Mouse (Mus musculus) right cerebral cortex, postnatal 25 days (tissue): ENCODE results near the gene Aldh9a1.
A peak's percentile ranks its signal among the peaks of the same experiment; 100 is the strongest.
"Not testable (repeated sequence)": the region's sequence is repeated elsewhere in the genome, so short reads cannot be mapped to it uniquely, and the experiment has no call there.

Source experiments
- DNase-seq: peaks from one replicate; pipeline ENCODE4 v3.0.0; 2022

Aldh9a1 gene

GRCm38 (mm10) chr1:167349815-167350596 is at the start of gene Aldh9a1:
Gene Aldh9a1, plus strand, starts transcription at chr1:167349991.
- peak; percentile 80 for DNase-seq

DNA sequence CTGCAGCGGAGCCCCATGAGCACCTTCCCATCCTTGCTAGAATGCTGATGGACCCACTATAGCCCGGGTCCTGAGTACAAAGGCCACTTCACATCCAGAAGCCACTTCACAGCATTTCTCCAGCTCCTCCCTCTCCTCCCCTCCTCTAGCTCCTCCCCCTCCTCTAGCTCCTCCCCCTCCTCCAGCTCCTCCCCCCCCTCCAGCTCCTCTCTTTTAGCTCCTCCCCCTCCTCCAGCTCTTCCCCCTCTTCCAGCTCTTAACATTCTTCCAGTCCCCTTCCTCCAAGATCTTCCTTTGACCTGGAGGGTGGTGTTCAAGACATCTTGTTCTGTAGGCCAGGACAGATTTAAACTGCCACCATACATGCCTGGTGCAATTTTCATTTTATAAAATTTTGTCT is 49.7 kb upstream of the Aldh9a1 start:
- DNase-seq = no peak

DNA sequence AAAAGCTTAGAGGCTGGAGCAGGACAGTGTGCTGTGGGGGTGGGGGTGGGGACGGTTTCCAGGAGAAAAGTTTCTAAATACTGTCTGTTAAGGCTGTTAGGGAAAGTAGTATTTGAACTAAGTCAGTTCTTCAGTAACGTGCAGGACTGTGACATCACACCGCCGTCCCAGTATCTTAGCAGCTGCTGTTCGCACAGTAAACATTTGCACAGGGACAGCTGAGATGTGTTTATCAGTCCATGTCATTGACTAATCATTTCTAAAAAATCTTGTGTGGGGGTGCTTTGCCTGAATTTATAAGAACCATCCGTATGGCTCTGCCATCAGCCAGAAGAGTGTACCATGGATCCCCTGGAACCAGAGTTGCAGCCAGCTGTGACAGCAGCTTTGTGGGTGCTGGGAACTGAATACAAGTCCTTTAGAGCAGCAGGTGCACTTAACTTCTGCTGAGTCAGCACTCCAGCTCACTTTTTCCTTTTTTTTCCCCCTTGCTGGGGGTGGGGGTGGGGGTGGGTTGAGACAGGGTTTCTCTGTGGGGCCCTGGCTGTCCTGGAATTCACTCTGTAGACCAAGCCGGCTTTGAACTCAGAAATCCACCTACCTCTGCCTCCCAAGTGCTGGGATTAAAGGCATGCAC is 44.2 kb upstream of the Aldh9a1 start:
- no peak for DNase-seq

DNA sequence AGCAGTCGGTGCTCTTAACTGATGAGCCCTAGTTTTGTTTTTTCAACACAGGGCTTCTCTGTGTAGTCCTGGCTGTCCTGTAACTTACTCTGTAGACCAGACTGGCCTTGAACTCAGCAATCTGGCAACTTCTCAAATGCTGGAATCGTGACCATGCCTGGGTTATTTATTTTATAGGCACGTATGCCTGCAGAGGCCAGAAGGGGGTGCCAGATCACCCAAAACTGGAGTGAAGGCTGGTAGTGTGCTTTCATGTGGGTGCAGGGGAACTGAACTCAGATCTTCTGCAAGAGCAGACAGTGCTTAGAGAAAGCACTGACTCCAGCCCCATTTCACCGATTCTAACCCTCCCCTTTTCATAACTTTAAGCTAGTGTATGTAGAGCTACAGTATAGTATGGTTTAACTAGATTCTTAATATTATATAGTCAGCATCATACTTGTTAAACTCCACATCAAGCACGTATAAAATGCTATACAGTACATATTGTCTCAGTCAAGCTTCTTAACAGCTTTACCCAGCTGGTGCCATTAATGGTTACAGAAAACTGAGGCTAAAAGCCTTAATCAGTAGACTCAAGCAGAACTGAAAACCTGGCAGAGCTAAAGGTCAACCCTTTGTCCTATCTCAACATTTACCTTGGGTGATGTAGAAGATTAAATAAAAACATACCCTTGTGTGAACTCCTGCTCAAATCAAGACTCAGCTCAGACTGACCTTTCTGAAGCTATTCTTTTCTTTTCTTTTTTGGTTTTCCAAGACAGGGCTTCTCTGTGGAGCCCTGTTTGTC is 43.1 kb upstream of the Aldh9a1 start:
- peak; percentile 23 for DNase-seq

GRCm38 (mm10) chr1:167307674-167308073 is 42.1 kb upstream of the Aldh9a1 start:
- DNase-seq = no peak

- DNase-seq = peak; percentile 98
Observed at GRCm38 (mm10) chr1:167308261-167309054, 41.3 kb upstream of the Aldh9a1 start, which contains the start of gene Tmco1. Gene Tmco1, plus strand, starts transcription at chr1:167308378.

DNA sequence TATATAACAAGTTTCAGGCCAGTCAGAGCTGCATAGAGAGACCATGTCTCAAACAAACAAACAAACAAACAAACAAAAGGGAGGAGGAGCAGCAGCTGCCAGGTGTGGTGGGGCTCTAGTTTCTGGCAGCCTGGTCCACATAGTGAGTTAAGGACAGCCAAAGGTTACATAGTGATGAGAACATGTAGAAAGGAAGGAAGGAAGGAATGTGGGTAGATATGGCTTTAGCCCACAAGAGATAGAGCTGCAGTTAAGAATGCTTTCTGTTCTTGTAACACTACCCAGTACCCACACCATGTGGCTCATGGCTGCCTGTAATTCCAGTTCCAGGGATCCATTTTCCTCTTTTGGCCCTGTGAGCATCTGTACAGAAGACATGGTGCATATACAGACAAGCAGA is 37.4 kb upstream of the Aldh9a1 start:
- no peak for DNase-seq

DNA sequence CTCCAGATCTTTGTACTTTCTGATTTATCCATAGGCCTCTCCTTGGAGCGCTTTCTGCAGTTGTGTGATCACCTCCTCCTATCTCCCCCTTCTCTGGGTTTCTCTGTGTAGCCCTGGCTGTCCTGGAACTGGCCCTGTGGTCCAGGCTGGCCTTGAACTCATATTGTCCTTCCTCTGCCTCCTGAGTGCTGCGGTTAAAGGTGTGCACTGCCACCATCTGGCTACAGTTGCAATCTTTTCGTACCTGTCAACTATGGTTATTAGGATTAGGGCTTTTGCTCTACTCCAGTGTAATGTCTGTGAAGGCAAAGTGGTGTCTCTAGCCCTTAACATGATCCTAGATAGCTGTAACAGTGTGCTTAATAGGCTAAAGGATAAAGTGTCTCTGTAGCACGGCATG is 36.6 kb upstream of the Aldh9a1 start:
- DNase-seq = no peak

GRCm38 (mm10) chr1:167321691-167322090 is 28.1 kb upstream of the Aldh9a1 start:
- DNase-seq = no peak

GRCm38 (mm10) chr1:167328776-167329175 is 21.0 kb upstream of the Aldh9a1 start:
- DNase-seq = no peak

- no peak for DNase-seq
Observed at GRCm38 (mm10) chr1:167331106-167331505, 18.7 kb upstream of the Aldh9a1 start.

- DNase-seq = no peak
Observed at GRCm38 (mm10) chr1:167336398-167336797, 13.4 kb upstream of the Aldh9a1 start.

GRCm38 (mm10) chr1:167337463-167338095 is 12.2 kb upstream of the Aldh9a1 start:
- peak; percentile 86 for DNase-seq

DNA sequence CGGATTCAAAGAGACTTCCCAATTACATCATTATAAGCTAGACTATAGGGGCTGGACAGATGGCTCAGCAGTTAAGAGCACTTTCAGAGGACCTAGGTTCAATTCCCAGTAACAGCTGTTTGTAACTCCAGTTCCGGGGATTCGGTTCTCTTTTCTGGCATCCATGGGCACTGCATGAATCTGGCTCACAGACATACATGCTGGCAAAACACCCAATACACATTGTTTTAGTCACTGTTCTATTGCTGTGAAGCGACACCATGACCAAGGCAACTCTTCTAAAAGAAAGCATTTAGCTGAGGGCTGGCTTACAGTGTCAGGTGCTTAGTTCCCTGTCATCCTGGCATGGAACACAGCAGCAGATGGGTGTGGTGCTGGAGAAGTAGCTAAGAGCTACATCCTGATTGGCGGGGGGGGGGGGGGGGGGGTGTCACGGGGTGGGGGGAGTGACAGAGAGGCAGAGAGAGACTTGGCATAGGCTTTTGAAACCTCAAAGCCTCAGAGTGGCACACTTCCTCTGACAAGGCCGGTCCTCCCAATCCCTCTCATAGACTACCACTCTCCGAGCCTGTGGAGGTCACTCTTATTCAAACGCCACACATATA is 10.5 kb upstream of the Aldh9a1 start:
- no peak for DNase-seq

- DNase-seq = no peak
Observed at GRCm38 (mm10) chr1:167340111-167340787, 9.5 kb upstream of the Aldh9a1 start.

- no peak for DNase-seq
Observed at GRCm38 (mm10) chr1:167340910-167341528, 8.8 kb upstream of the Aldh9a1 start.

DNA sequence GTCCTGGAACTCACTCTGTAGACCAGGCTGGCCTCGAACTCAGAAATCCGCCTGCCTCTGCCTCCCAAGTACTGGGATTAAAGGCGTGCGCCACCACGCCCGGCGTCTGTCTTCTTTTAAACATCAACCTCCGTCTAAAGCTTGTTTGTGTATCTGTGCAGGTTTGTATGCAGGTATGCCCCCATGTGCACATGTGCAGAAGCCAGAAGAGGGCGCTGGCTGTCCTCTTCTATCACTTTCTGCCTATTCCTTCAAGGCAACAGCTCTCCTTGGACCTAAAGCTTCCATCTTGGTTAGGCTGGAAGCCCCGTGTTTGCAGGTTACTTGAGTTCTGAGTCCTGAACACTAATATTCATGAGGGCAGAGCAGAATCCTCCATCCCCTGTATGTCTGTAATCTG is 7.0 kb upstream of the Aldh9a1 start:
- no peak for DNase-seq

GRCm38 (mm10) chr1:167345994-167346520 is 3.7 kb upstream of the Aldh9a1 start:
- not testable (repeated sequence) for DNase-seq

DNA sequence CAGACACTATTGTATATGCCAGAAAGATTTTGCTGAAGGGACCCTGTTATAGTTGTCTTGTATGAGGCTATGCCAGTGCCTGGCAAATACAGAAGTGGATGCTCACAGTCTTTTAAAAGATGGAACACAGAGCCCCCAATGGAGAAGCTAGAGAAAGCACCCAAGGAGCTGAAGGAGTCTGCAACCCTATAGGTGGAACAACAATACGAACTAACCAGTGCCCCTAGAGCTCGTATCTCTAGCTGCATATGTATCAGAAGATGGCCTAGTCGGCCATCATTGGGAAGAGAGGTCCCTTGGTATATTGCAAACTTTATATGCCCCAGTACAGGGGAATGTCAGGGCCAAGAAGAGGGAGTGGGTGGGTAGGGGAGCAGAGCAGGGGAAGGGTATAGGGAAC is 585 bp upstream of the Aldh9a1 start:
- not testable (repeated sequence) for DNase-seq
